Mouse (Mus musculus): ENCODE data around the gene Tcl1. TPM values are rescaled to one million over a fixed set of nuclear protein-coding genes. Genes with fewer than 3 reads are reported as not detected.
"Not testable (repeated sequence)": the region's sequence is repeated elsewhere in the genome, so short reads cannot be mapped to it uniquely, and the experiment has no call there.

Tcl1 gene
- polyA plus RNA-seq (2015; fragmentation: Nextera tagmentation; extraction: Ambion mirVana): not detected in 2 replicates

GRCm38 (mm10) chr12:105222601-105223319, at the start of gene Tcl1:
Gene Tcl1 (minus strand): TSS chr12:105222793.
- DNase-seq (ENCODE audit: low spot score): no peak

- no peak for DNase-seq (ENCODE audit: low spot score)
These were observed 48.7 kb upstream of the Tcl1 start for GRCm38 (mm10) chr12:105271016-105271965.

GRCm38 (mm10) chr12:105267076-105267475, 44.5 kb upstream of the Tcl1 start:
- no peak for DNase-seq (ENCODE audit: low spot score)

GRCm38 (mm10) chr12:105266096-105266495, 43.5 kb upstream of the Tcl1 start:
- DNase-seq (ENCODE audit: low spot score): no peak

- DNase-seq (ENCODE audit: low spot score): no peak
These were observed 36.6 kb upstream of the Tcl1 start for GRCm38 (mm10) chr12:105259221-105259620.

GRCm38 (mm10) chr12:105258787-105259186, 36.2 kb upstream of the Tcl1 start:
- peak; percentile 4 for DNase-seq (ENCODE audit: low spot score)

GRCm38 (mm10) chr12:105253796-105254195, 31.2 kb upstream of the Tcl1 start:
- DNase-seq (ENCODE audit: low spot score): no peak

- no peak for DNase-seq (ENCODE audit: low spot score)
These were observed 26.2 kb upstream of the Tcl1 start for GRCm38 (mm10) chr12:105248763-105249233.

- no peak for DNase-seq (ENCODE audit: low spot score)
These were observed 16.5 kb upstream of the Tcl1 start for GRCm38 (mm10) chr12:105239060-105239459.

GRCm38 (mm10) chr12:105235091-105235490, 12.5 kb upstream of the Tcl1 start:
- DNase-seq (ENCODE audit: low spot score): no peak

- DNase-seq (ENCODE audit: low spot score): no peak
These were observed 11.8 kb upstream of the Tcl1 start for GRCm38 (mm10) chr12:105234362-105234761.

- DNase-seq (ENCODE audit: low spot score): no peak
These were observed 2.2 kb upstream of the Tcl1 start for GRCm38 (mm10) chr12:105224621-105225320.

GRCm38 (mm10) chr12:105217101-105217760, 5.4 kb downstream of the Tcl1 start:
- DNase-seq (ENCODE audit: low spot score): no peak

- DNase-seq (ENCODE audit: low spot score): no peak
These were observed 13.4 kb downstream of the Tcl1 start for GRCm38 (mm10) chr12:105209231-105209630.

- DNase-seq (ENCODE audit: low spot score): no peak
These were observed 14.2 kb downstream of the Tcl1 start for GRCm38 (mm10) chr12:105208441-105208840.

- DNase-seq (ENCODE audit: low spot score): no peak
These were observed 15.5 kb downstream of the Tcl1 start for GRCm38 (mm10) chr12:105207071-105207470.

GRCm38 (mm10) chr12:105201657-105202056, 20.9 kb downstream of the Tcl1 start, which contains the start of gene Tcl1b4:
Gene Tcl1b4 (plus strand): TSS chr12:105201957.
- DNase-seq (ENCODE audit: low spot score): not testable (repeated sequence)

- not testable (repeated sequence) for DNase-seq (ENCODE audit: low spot score)
These were observed 22.7 kb downstream of the Tcl1 start for GRCm38 (mm10) chr12:105199684-105200497.

GRCm38 (mm10) chr12:105190743-105191142, 31.9 kb downstream of the Tcl1 start, which contains the start of gene Tcl1b3:
Gene Tcl1b3 (plus strand): TSS chr12:105191043.
- DNase-seq (ENCODE audit: low spot score): not testable (repeated sequence)

GRCm38 (mm10) chr12:105188980-105189379, 33.6 kb downstream of the Tcl1 start:
- DNase-seq (ENCODE audit: low spot score): not testable (repeated sequence)
